Comparison of ENCODE assay signal across 27 mouse cellular contexts in the genomic region with DNA sequence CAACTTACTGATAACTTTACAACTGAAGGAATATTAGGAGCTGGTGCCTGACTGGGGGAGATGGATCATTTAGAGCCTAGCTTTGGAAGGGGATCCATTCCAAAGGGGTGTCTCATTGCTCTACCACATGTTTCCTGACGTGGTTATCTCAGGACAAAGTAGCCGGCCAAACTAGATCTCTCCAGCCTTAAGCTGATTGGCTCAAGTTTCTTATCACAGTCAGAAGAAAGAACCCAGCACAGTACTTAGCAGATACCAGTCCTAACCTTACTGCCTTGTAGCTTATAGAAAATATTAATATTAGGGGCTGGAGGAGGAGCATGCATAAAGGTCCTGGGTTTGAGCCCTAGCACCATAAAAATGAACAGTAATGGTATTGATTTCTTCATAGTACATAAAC. TPM values are rescaled to one million over a fixed set of nuclear protein-coding genes. Genes with fewer than 3 reads are reported as not detected.
A peak's percentile ranks its signal among the peaks of the same experiment; 100 is the strongest.
DNase-seq lines count a peak whose midpoint lies in the region; ATAC-seq and TF ChIP-seq lines count a peak whose summit lies in the region.
"Had no signal": no experiment of that assay in that cellular context is flagged by ENCODE, and none has a peak within 500 bp of the region (broad histone marks: within the 10 kb centered on the region; RNA-seq: fewer than 3 reads in every experiment).

No protein-coding gene starts in this region.

- H3K4me3 ChIP-seq in liver, embryonic 12.5 days = no peak overlapping the region
- no peak overlapping the region for H3K4me3 ChIP-seq in liver, postnatal 0 days (ENCODE audit: low read depth, low read length)
- no peak overlapping the region for H3K4me3 ChIP-seq in liver, embryonic 14.5 days (ENCODE audit: insufficient read depth in 1 of 2, low read depth in 2 of 2, low read length in 2 of 2)
- H3K4me3 ChIP-seq: forebrain, embryonic 10.5 days; forebrain, embryonic 13.5 days; hindbrain, embryonic 12.5 days; hindbrain, embryonic 15.5 days had no signal

- no peak overlapping the region for H3K4me2 ChIP-seq in liver, embryonic 12.5 days
- no peak overlapping the region for H3K4me2 ChIP-seq in liver, postnatal 0 days (ENCODE audit: low read depth, low read length)
- H3K4me2 ChIP-seq in liver, embryonic 14.5 days (ENCODE audit: low read depth) = no peak overlapping the region
- H3K4me2 ChIP-seq: forebrain, embryonic 13.5 days; heart, embryonic 11.5 days; hindbrain, embryonic 12.5 days; hindbrain, embryonic 15.5 days had no signal

- no peaks in the 10 kb centered on the region for H3K9me3 ChIP-seq in liver, embryonic 12.5 days (replicated peaks)
- H3K9me3 ChIP-seq in liver, postnatal 0 days (ENCODE audit: low read length) = no peaks in the 10 kb centered on the region
- no peaks in the 10 kb centered on the region for H3K9me3 ChIP-seq in liver, embryonic 14.5 days (ENCODE audit: control insufficient read depth, low read length)
- H3K9me3 ChIP-seq: forebrain, embryonic 10.5 days; forebrain, embryonic 13.5 days; hindbrain, embryonic 12.5 days; hindbrain, embryonic 15.5 days had no signal

- peak; percentile 55; the same call in 1 of the 2 replicates for ATAC-seq in liver, embryonic 12.5 days
- no peak for ATAC-seq in liver, postnatal 0 days
- peak; percentile 55; the same call in 1 of the 2 replicates for ATAC-seq in liver, embryonic 14.5 days (ENCODE audit: insufficient read depth)
- 0 out of 2 replicates have a peak, but pooled peaks have one; percentile 51 for ATAC-seq in megakaryocyte-erythroid progenitor cell, adult 5-6 weeks (replicated peaks; ENCODE audit: low FRiP score, low TSS enrichment, poor library complexity, severe bottlenecking)
- ATAC-seq: activated CD4-positive, CD25-positive, alpha-beta regulatory T cell, adult 4 months; CD4-positive, CD25-positive, alpha-beta regulatory T cell, adult 4 months; forebrain, embryonic 13.5 days; forebrain, embryonic 16.5 days had no signal

- peaks cover 95% of the 10 kb centered on the region for H3K36me3 ChIP-seq in liver, embryonic 12.5 days
- H3K36me3 ChIP-seq in liver, postnatal 0 days (replicated peaks; ENCODE audit: insufficient read depth, low read length) = peaks cover 32% of the 10 kb centered on the region
- peaks cover 45% of the 10 kb centered on the region for H3K36me3 ChIP-seq in liver, embryonic 14.5 days (replicated peaks; ENCODE audit: control insufficient read depth, insufficient read depth, low read depth)
- H3K36me3 ChIP-seq: hindbrain, embryonic 15.5 days had no signal

- peaks cover 14% of the 10 kb centered on the region for H3K4me1 ChIP-seq in liver, embryonic 12.5 days
- H3K4me1 ChIP-seq in liver, postnatal 0 days (ENCODE audit: insufficient read depth) = peaks cover 1% of the 10 kb centered on the region; the same call in 1 of the 2 replicates
- H3K4me1 ChIP-seq in liver, embryonic 14.5 days (replicated peaks; ENCODE audit: control insufficient read depth in 2 of 2, insufficient read depth in 2 of 2, low read length in 1 of 2) = peaks cover 0 to 2% of the 10 kb centered on the region in 2 experiments; a peak in 1 of 4 replicates

- H3K9ac ChIP-seq in liver, embryonic 12.5 days = no peak overlapping the region
- H3K9ac ChIP-seq in liver, postnatal 0 days (replicated peaks) = no peak overlapping the region
- no peak overlapping the region for H3K9ac ChIP-seq in liver, embryonic 14.5 days (replicated peaks)
- H3K9ac ChIP-seq: forebrain, embryonic 13.5 days; hindbrain, embryonic 12.5 days; hindbrain, embryonic 15.5 days had no signal

- WGBS in liver, embryonic 12.5 days (ENCODE audit: insufficient replicate concordance) = 15% methylated on average over 2 of the region's 2 CpGs
- 53% methylated on average over 2 of the region's 2 CpGs for WGBS in liver, postnatal 0 days (ENCODE audit: insufficient replicate concordance)
- WGBS in liver, embryonic 14.5 days (ENCODE audit: insufficient replicate concordance) = 18% methylated on average over 2 of the region's 2 CpGs

- no peak for DNase-seq in liver, postnatal 0 days
- DNase-seq in liver, embryonic 14.5 days (ENCODE audit: low read depth in 3 of 3, low spot score in 3 of 3) = no peak
- DNase-seq in heart, adult 11 months = no peak
- DNase-seq in cerebellum, postnatal 25 days = no peak
- DNase-seq: adrenal gland, adult 8-10 months; adrenal gland, postnatal 25 days; cerebellum, adult 11-12 months; cerebellum, adult 8-10 months; cerebellum, postnatal 10 days; gastrocnemius, postnatal 10 days; gastrocnemius, postnatal 36 days had no signal

- no peak overlapping the region for H3K27ac ChIP-seq in liver, embryonic 12.5 days
- H3K27ac ChIP-seq in liver, postnatal 0 days (ENCODE audit: low read depth) = no peak overlapping the region
- no peak overlapping the region for H3K27ac ChIP-seq in liver, embryonic 14.5 days
- H3K27ac ChIP-seq: forebrain, embryonic 10.5 days; forebrain, embryonic 13.5 days; hindbrain, embryonic 12.5 days; hindbrain, embryonic 15.5 days had no signal

- no peak for TF ChIP-seq CTCF in liver, postnatal 0 days (IDR thresholded peaks at IDR 0.05; ENCODE audit: low read depth)
- no peak for TF ChIP-seq CTCF in liver, embryonic 14.5 days (IDR thresholded peaks at IDR 0.05; ENCODE audit: low read depth)

- no peak for TF ChIP-seq EP300 in liver, postnatal 0 days (IDR thresholded peaks at IDR 0.05; ENCODE audit: low read depth)
- TF ChIP-seq EP300 in liver, embryonic 14.5 days (IDR thresholded peaks at IDR 0.05; ENCODE audit: low read depth) = no peak

- H3K27me3 ChIP-seq in liver, embryonic 12.5 days (replicated peaks) = no peaks in the 10 kb centered on the region
- no peaks in the 10 kb centered on the region for H3K27me3 ChIP-seq in liver, postnatal 0 days (ENCODE audit: insufficient read depth, low read length)
- no peaks in the 10 kb centered on the region for H3K27me3 ChIP-seq in liver, embryonic 14.5 days (ENCODE audit: control insufficient read depth, insufficient read depth, low read length)
- H3K27me3 ChIP-seq: forebrain, embryonic 13.5 days; hindbrain, embryonic 12.5 days; hindbrain, embryonic 15.5 days had no signal

RNA-seq across cellular contexts. Expression of a gene that starts 6.8 kb away (rescaled TPM):
- 15.8 and 18.1 TPM in 2 replicates for polyA plus RNA-seq in liver, embryonic 12.5 days (2016; fragmentation: Nextera tagmentation; extraction: Ambion mirVana)
- polyA plus RNA-seq in liver, postnatal 0 days (2015; fragmentation: Nextera tagmentation; extraction: Ambion mirVana) = 6.8 and 7.8 TPM in 2 replicates
- 5.6 and 10.0 TPM in 2 replicates for polyA plus RNA-seq in liver, embryonic 14.5 days (2012; rRNA removed)
- 11.1 and 11.5 TPM in 2 replicates for polyA plus RNA-seq in liver, embryonic 14.5 days (2014; fragmentation: Nextera tagmentation; extraction: Ambion mirVana)
- 56.3 and 63.4 TPM in 2 replicates for total RNA-seq in megakaryocyte-erythroid progenitor cell, adult 5-6 weeks (2014; fragmentation: Nextera tagmentation)
- total RNA-seq in megakaryocyte-erythroid progenitor cell, adult 5-6 weeks (2017) = 57.2 and 59.9 TPM in 2 replicates

RNA-seq across cellular contexts. Expression of a gene that starts 7.1 kb away (rescaled TPM):
- polyA plus RNA-seq in liver, embryonic 12.5 days (2016; fragmentation: Nextera tagmentation; extraction: Ambion mirVana) = 19.3 and 19.9 TPM in 2 replicates
- 10.4 and 11.0 TPM in 2 replicates for polyA plus RNA-seq in liver, postnatal 0 days (2015; fragmentation: Nextera tagmentation; extraction: Ambion mirVana)
- polyA plus RNA-seq in liver, embryonic 14.5 days (2012; rRNA removed) = 5.9 and 11.4 TPM in 2 replicates
- 18.9 and 19.2 TPM in 2 replicates for polyA plus RNA-seq in liver, embryonic 14.5 days (2014; fragmentation: Nextera tagmentation; extraction: Ambion mirVana)
- total RNA-seq in megakaryocyte-erythroid progenitor cell, adult 5-6 weeks (2014; fragmentation: Nextera tagmentation) = 22.6 and 24.9 TPM in 2 replicates
- 25.5 and 30.3 TPM in 2 replicates for total RNA-seq in megakaryocyte-erythroid progenitor cell, adult 5-6 weeks (2017)

RNA-seq across cellular contexts. Expression of a gene that starts 55.8 kb away (rescaled TPM):
- 0.50 and 0.61 TPM in 2 replicates for polyA plus RNA-seq in liver, embryonic 12.5 days (2016; fragmentation: Nextera tagmentation; extraction: Ambion mirVana)
- 0.24 and 0.38 TPM in 2 replicates for polyA plus RNA-seq in liver, postnatal 0 days (2015; fragmentation: Nextera tagmentation; extraction: Ambion mirVana)
- polyA plus RNA-seq in liver, embryonic 14.5 days (2012; rRNA removed) = not detected in 2 replicates
- 0.15 and 0.19 TPM in 2 replicates for polyA plus RNA-seq in liver, embryonic 14.5 days (2014; fragmentation: Nextera tagmentation; extraction: Ambion mirVana)
- total RNA-seq in megakaryocyte-erythroid progenitor cell, adult 5-6 weeks (2014; fragmentation: Nextera tagmentation) = not detected in 2 replicates
- not detected in 2 replicates for total RNA-seq in megakaryocyte-erythroid progenitor cell, adult 5-6 weeks (2017)
- total RNA-seq: adrenal gland, adult 8-10 months; adrenal gland, postnatal 25 days; gastrocnemius, adult 18-20 months; gastrocnemius, postnatal 10 days; gastrocnemius, postnatal 36 days; granulocyte monocyte progenitor cell, adult 5-6 weeks; heart, adult 8-10 months; heart, postnatal 25 days; hematopoietic stem cell, adult 5-6 weeks had no signal
- polyA plus RNA-seq: brain, embryonic 14.5 days had no signal
